Mouse (Mus musculus): Measurements from ENCODE around the gene Cpox.
"Not testable (repeated sequence)": the region's sequence is repeated elsewhere in the genome, so short reads cannot be mapped to it uniquely, and the experiment has no call there.

The Cpox gene

GRCm38 (mm10) chr16:58669917-58670630, at the start of gene Cpox:
Cpox (plus strand) TSS chr16:58670292.
- peak; percentile 80 for DNase-seq

GRCm38 (mm10) chr16:58622377-58622776, 47.7 kb upstream of the Cpox start:
- DNase-seq = no peak

- DNase-seq = no peak
These were observed 47.0 kb upstream of the Cpox start for GRCm38 (mm10) chr16:58623114-58623513.

GRCm38 (mm10) chr16:58623944-58624343, 46.1 kb upstream of the Cpox start:
- peak; percentile 10 for DNase-seq

- no peak for DNase-seq
These were observed 42.3 kb upstream of the Cpox start for GRCm38 (mm10) chr16:58627597-58628335.

GRCm38 (mm10) chr16:58628336-58628680, 41.8 kb upstream of the Cpox start:
- DNase-seq = no peak

- DNase-seq = no peak
These were observed 41.1 kb upstream of the Cpox start for GRCm38 (mm10) chr16:58628968-58629367.

- no peak for DNase-seq
These were observed 40.4 kb upstream of the Cpox start for GRCm38 (mm10) chr16:58629736-58630135.

GRCm38 (mm10) chr16:58635866-58636265, 34.2 kb upstream of the Cpox start:
- DNase-seq = no peak

GRCm38 (mm10) chr16:58637448-58637847, 32.6 kb upstream of the Cpox start:
- DNase-seq = no peak

GRCm38 (mm10) chr16:58638016-58638415, 32.1 kb upstream of the Cpox start:
- DNase-seq = no peak

GRCm38 (mm10) chr16:58638689-58639175, 31.4 kb upstream of the Cpox start, which contains the start of gene E330017A01Rik:
E330017A01Rik (minus strand) TSS chr16:58638739.
- DNase-seq = no peak

- no peak for DNase-seq
These were observed 20.1 kb upstream of the Cpox start for GRCm38 (mm10) chr16:58649979-58650378.

- DNase-seq = no peak
These were observed 14.3 kb upstream of the Cpox start for GRCm38 (mm10) chr16:58655751-58656150.

- DNase-seq = no peak
These were observed 13.6 kb upstream of the Cpox start for GRCm38 (mm10) chr16:58656526-58656925.

GRCm38 (mm10) chr16:58658668-58659067, 11.4 kb upstream of the Cpox start:
- no peak for DNase-seq

GRCm38 (mm10) chr16:58661826-58662225, 8.3 kb upstream of the Cpox start:
- no peak for DNase-seq

GRCm38 (mm10) chr16:58662287-58662791, 7.8 kb upstream of the Cpox start:
- DNase-seq = no peak

GRCm38 (mm10) chr16:58663021-58663420, 7.1 kb upstream of the Cpox start:
- DNase-seq = no peak

- DNase-seq = no peak
These were observed 6.3 kb upstream of the Cpox start for GRCm38 (mm10) chr16:58663816-58664215.

- DNase-seq = not testable (repeated sequence)
These were observed 5.0 kb upstream of the Cpox start for GRCm38 (mm10) chr16:58665137-58665536.

GRCm38 (mm10) chr16:58666681-58667080, 3.4 kb upstream of the Cpox start:
- not testable (repeated sequence) for DNase-seq

GRCm38 (mm10) chr16:58668586-58668985, 1.5 kb upstream of the Cpox start:
- DNase-seq = no peak

- DNase-seq = no peak
These were observed 828 bp upstream of the Cpox start for GRCm38 (mm10) chr16:58669264-58669663.
